Mouse (Mus musculus) midbrain, embryonic 11.5 days (tissue): ENCODE measurements around the gene Mthfr. TPM values are rescaled to one million over a fixed set of nuclear protein-coding genes. Genes with fewer than 3 reads are reported as not detected.

Source experiments
- ATAC-seq: fragments of 200-750 bp; cut with Nextera tagmentation; 2 replicates; pipeline ENCODE4 v1.8.0; 2017; ENCODE audit warnings: moderate TSS enrichment, moderate library complexity; ENCODE audit not compliant: low FRiP score
- DNase-seq: peaks from one replicate; pipeline ENCODE4 v3.0.0; 2015; ENCODE audit warnings: low spot score; ENCODE audit errors: missing footprints
- H3K27ac ChIP-seq: fragments of 300-500 bp; sonication (generic); 2 replicates; pipeline ENCODE4 v1.5.1; 2014; ENCODE audit warnings: low read depth, low read length
- H3K27me3 ChIP-seq: fragments of 300-500 bp; sonication (generic); 2 replicates; pipeline ENCODE4 v1.6.1; 2014; ENCODE audit warnings: mild to moderate bottlenecking, low read length, moderate library complexity, mixed read lengths; ENCODE audit not compliant: control insufficient read depth, insufficient read depth
- H3K36me3 ChIP-seq: fragments of 300-500 bp; sonication (generic); 2 replicates; pipeline ENCODE4 v1.6.1; 2014; ENCODE audit warnings: mild to moderate bottlenecking, low read length, moderate library complexity, mixed read lengths; ENCODE audit not compliant: control insufficient read depth, insufficient read depth
- H3K4me1 ChIP-seq: fragments of 300-500 bp; sonication (generic); 2 replicates; pipeline ENCODE4 v1.6.1; 2014; ENCODE audit warnings: low read length; ENCODE audit not compliant: control insufficient read depth, insufficient read depth
- H3K4me2 ChIP-seq: fragments of 300-500 bp; sonication (generic); 2 replicates; pipeline ENCODE4 v1.6.1; 2014; ENCODE audit warnings: mild to moderate bottlenecking, moderate library complexity
- H3K4me3 ChIP-seq: fragments of 300-500 bp; sonication (generic); 2 replicates; pipeline ENCODE4 v1.5.1; 2014; ENCODE audit warnings: low read depth, low read length
- H3K9ac ChIP-seq: fragments of 300-500 bp; sonication (generic); 2 replicates; pipeline ENCODE4 v1.6.1; 2014; ENCODE audit warnings: low read length
- H3K9me3 ChIP-seq: fragments of 300-500 bp; sonication (generic); 2 replicates; pipeline ENCODE4 v1.6.1; 2016; ENCODE audit warnings: low read length; ENCODE audit not compliant: control insufficient read depth
- WGBS: fragments of 180-500 bp; shearing (Covaris S2); extraction: QIAGEN DNeasy Blood & Tissue Kit; methylation state at CpG from one replicate; pipeline ENCODE4 v1.1.7; 2014; 5-methylcytosine and 5-hydroxymethylcytosine counted together
- polyA plus RNA-seq: library from polyadenylated mRNA; unstranded; fragments of >200 nt; fragmentation: Nextera tagmentation; extraction: Ambion mirVana; gene quantifications from 2 replicates; pipeline ENCODE4 v1.2.1, GENCODE M21; 2014

Gene Mthfr
- polyA plus RNA-seq, 1 experiment from 2014 or later: 17.8 TPM

GRCm38 (mm10) chr4:148066401-148066744, 27.5 kb downstream of the Mthfr start:
- 0 out of 2 replicates have a peak, but pooled peaks cover 2% of the 10 kb centered on the region for H3K4me1 ChIP-seq
- H3K9ac ChIP-seq: no peak overlapping the region
- WGBS: 38% methylated on average over 9 of the region's 9 CpGs
- H3K9me3 ChIP-seq: no peaks in the 10 kb centered on the region
- no peak overlapping the region for H3K27ac ChIP-seq
- no peak overlapping the region for H3K4me2 ChIP-seq
- no peaks in the 10 kb centered on the region for H3K27me3 ChIP-seq
- no peak overlapping the region for H3K4me3 ChIP-seq
- H3K36me3 ChIP-seq: no peaks in the 10 kb centered on the region
- ATAC-seq: no peak
- no peak for DNase-seq

GRCm38 (mm10) chr4:148067346-148067745, 28.5 kb downstream of the Mthfr start:
- H3K27me3 ChIP-seq: no peaks in the 10 kb centered on the region
- ATAC-seq: no peak
- WGBS: 84% methylated on average over 8 of the region's 8 CpGs
- H3K9me3 ChIP-seq: no peaks in the 10 kb centered on the region
- DNase-seq: peak; percentile 80
- no peak overlapping the region for H3K9ac ChIP-seq
- 0 out of 2 replicates have a peak, but pooled peaks cover 2% of the 10 kb centered on the region for H3K4me1 ChIP-seq
- H3K4me2 ChIP-seq: no peak overlapping the region
- H3K4me3 ChIP-seq: no peak overlapping the region
- H3K27ac ChIP-seq: no peak overlapping the region
- H3K36me3 ChIP-seq: no peaks in the 10 kb centered on the region

DNA sequence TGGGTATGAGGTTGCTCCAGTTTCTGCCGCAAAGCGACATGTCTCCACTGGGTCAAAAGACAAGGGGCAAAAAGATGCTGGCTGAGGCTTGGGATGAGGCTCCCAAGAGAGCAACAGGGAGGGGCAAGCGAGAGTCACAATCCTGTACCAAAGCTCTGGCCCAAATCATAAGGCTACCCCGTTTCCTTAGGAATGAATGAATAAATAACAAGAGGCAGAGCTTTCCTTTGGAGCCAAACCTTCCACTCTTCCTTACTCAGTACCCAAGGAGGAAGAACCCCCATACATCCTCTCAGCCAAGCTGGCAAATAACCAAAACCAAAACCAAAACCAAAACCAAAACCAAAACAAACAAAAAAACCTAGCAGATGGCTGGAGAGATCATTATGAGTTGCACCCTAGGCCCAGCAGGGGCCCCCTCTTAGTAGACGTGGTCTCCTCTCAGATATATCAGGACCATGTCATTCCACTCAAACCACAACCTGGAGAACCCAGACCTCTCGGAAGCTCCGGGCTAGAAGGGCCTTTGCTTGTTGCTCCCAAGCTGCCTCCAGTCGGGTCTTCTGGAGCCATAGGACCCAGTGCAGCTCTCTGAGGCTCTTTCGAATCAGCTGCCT, 30.8 kb downstream of the Mthfr start:
- no peaks in the 10 kb centered on the region for H3K36me3 ChIP-seq
- no peak overlapping the region for H3K9ac ChIP-seq
- WGBS: 84% methylated on average over 9 of the region's 9 CpGs
- H3K9me3 ChIP-seq: no peaks in the 10 kb centered on the region
- H3K27ac ChIP-seq: no peak overlapping the region
- 0 out of 2 replicates have a peak, but pooled peaks cover 2% of the 10 kb centered on the region for H3K4me1 ChIP-seq
- ATAC-seq (no peak), DNase-seq (no peak)
- no peak overlapping the region for H3K4me2 ChIP-seq
- no peak overlapping the region for H3K4me3 ChIP-seq
- no peaks in the 10 kb centered on the region for H3K27me3 ChIP-seq

GRCm38 (mm10) chr4:148071508-148071907, 32.6 kb downstream of the Mthfr start:
- no peak overlapping the region for H3K4me3 ChIP-seq
- no peaks in the 10 kb centered on the region for H3K27me3 ChIP-seq
- no peak overlapping the region for H3K27ac ChIP-seq
- ATAC-seq: no peak
- H3K36me3 ChIP-seq: no peaks in the 10 kb centered on the region
- DNase-seq: no peak
- 70% methylated on average over 5 of the region's 5 CpGs for WGBS
- H3K9ac ChIP-seq: no peak overlapping the region
- H3K4me1 ChIP-seq: no peaks in the 10 kb centered on the region
- no peak overlapping the region for H3K4me2 ChIP-seq
- H3K9me3 ChIP-seq: no peaks in the 10 kb centered on the region

DNA sequence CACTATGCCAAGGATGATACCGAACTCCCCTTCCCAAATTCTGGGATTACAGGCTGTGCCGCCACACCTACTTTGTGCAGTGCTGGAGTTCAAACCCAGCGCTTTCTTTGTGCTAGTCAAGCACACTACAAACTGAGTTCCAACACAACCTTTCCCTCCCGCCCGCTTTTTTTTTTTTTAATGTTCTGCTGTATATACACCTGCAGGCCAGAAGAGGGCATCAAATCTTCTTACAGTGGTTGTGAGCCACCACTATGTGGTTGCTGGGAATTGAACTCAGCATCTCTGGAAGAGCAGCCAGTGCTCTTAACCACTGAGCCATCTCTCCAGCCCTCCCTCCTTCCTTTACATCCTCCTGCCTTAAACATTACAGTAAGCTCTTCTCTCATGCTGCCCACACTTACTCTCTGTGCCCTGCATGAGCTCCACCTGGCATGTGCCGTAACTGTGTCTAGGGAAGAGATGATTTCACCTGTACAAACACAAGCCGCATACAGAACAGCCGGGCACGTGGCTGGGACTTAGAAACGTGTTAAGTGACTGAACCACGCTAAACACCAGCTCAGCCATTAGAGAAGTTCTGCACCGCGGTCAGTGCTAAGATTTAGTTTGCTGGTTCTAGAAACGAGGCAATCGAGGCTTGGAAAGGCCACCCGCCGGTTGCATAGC, 35.8 kb downstream of the Mthfr start:
- H3K4me2 ChIP-seq: peak overlapping the region; percentile 44
- H3K4me1 ChIP-seq: no peaks in the 10 kb centered on the region
- H3K4me3 ChIP-seq: peak overlapping the region; percentile 17; the same call in 1 of the 2 replicates
- no peaks in the 10 kb centered on the region for H3K27me3 ChIP-seq
- no peaks in the 10 kb centered on the region for H3K9me3 ChIP-seq
- H3K27ac ChIP-seq: no peak overlapping the region
- H3K36me3 ChIP-seq: no peaks in the 10 kb centered on the region; the same call in 1 of the 2 replicates
- WGBS: 58% methylated on average over 17 of the region's 17 CpGs
- DNase-seq (no peak), ATAC-seq (peak; percentile 6; the same call in 1 of the 2 replicates)
- H3K9ac ChIP-seq: peak overlapping the region; percentile 46

- Histone ChIP-seq H3K27me3 (no peaks in the 10 kb centered on the region), H3K9ac (peak overlapping the region; percentile 46), H3K4me1 (no peaks in the 10 kb centered on the region), H3K9me3 (no peaks in the 10 kb centered on the region), H3K4me2 (peak overlapping the region; percentile 44), H3K36me3 (no peaks in the 10 kb centered on the region; the same call in 1 of the 2 replicates), H3K4me3 (peak overlapping the region; percentile 17; the same call in 1 of the 2 replicates), H3K27ac (no peak overlapping the region)
- WGBS: 36% methylated on average over 21 of the region's 21 CpGs
- ATAC-seq: peak; percentile 57; the same call in 1 of the 2 replicates
- peak; percentile 91 for DNase-seq
Measured at GRCm38 (mm10) chr4:148075259-148075658, 36.4 kb downstream of the Mthfr start.

GRCm38 (mm10) chr4:148075881-148076280, 37.0 kb downstream of the Mthfr start:
- Histone ChIP-seq H3K27me3 (no peaks in the 10 kb centered on the region), H3K9ac (no peak overlapping the region), H3K36me3 (no peaks in the 10 kb centered on the region; the same call in 1 of the 2 replicates), H3K4me3 (no peak overlapping the region), H3K4me1 (no peaks in the 10 kb centered on the region), H3K9me3 (no peaks in the 10 kb centered on the region), H3K4me2 (no peak overlapping the region), H3K27ac (no peak overlapping the region)
- no peak for ATAC-seq
- DNase-seq: no peak
- 89% methylated on average over 6 of the region's 6 CpGs for WGBS

- Histone ChIP-seq H3K4me2 (no peak overlapping the region), H3K9ac (no peak overlapping the region), H3K36me3 (no peaks in the 10 kb centered on the region; the same call in 1 of the 2 replicates), H3K4me3 (no peak overlapping the region), H3K4me1 (0 out of 2 replicates have a peak, but pooled peaks cover 3% of the 10 kb centered on the region), H3K27me3 (no peaks in the 10 kb centered on the region), H3K27ac (no peak overlapping the region), H3K9me3 (no peaks in the 10 kb centered on the region)
- ATAC-seq: no peak
- 73% methylated on average over 6 of the region's 6 CpGs for WGBS
- DNase-seq: no peak
Measured at GRCm38 (mm10) chr4:148079212-148079611, 40.3 kb downstream of the Mthfr start.

GRCm38 (mm10) chr4:148079944-148080596, 41.2 kb downstream of the Mthfr start:
- H3K4me3 ChIP-seq: no peak overlapping the region
- H3K4me1 ChIP-seq: peaks cover 5% of the 10 kb centered on the region; the same call in 1 of the 2 replicates
- 92% methylated on average over 8 of the region's 8 CpGs for WGBS
- H3K9ac ChIP-seq: no peak overlapping the region
- DNase-seq (no peak), ATAC-seq (no peak)
- H3K4me2 ChIP-seq: no peak overlapping the region
- H3K9me3 ChIP-seq: no peaks in the 10 kb centered on the region
- no peaks in the 10 kb centered on the region for H3K27me3 ChIP-seq
- H3K36me3 ChIP-seq: no peaks in the 10 kb centered on the region; the same call in 1 of the 2 replicates
- H3K27ac ChIP-seq: no peak overlapping the region
